11 mouse cellular contexts compared by ENCODE assay signal in genomic region chr7:111515471-111515870, GRCm38 (mm10).
"Had no signal": no experiment of that assay in that cellular context is flagged by ENCODE, and none has a peak within 500 bp of the region (broad histone marks: within the 10 kb centered on the region; RNA-seq: fewer than 3 reads in every experiment).

No protein-coding gene starts in this region.

- DNase-seq: gastrocnemius, postnatal 14 days; gastrocnemius, postnatal 36 days; heart, postnatal 36 days; kidney, adult 11 months; kidney, adult 2 months; kidney, postnatal 10 days; kidney, postnatal 25 days; kidney, postnatal 4 days; liver; liver, embryonic 13.5 days; liver, postnatal 0 days had no signal
